9 mouse cellular contexts compared by ENCODE assay signal in genomic region chr13:54277406-54277805, GRCm38 (mm10).
"Had no signal": no experiment of that assay in that cellular context is flagged by ENCODE, and none has a peak within 500 bp of the region (broad histone marks: within the 10 kb centered on the region; RNA-seq: fewer than 3 reads in every experiment).

No protein-coding gene starts in this region.

- DNase-seq: kidney, adult 2 months; kidney, postnatal 25 days; layer of hippocampus, postnatal 36 days; lung, embryonic 14.5 days; lung, postnatal 10 days; lung, postnatal 4 days; retina, postnatal 1 day; thymus, adult 18-20 months; thymus, postnatal 14 days had no signal
